Mouse (Mus musculus) hindbrain, embryonic 12.5 days (tissue): ENCODE results near the gene Aqp8. TPM values are rescaled to one million over a fixed set of nuclear protein-coding genes. Genes with fewer than 3 reads are reported as not detected.
A peak's percentile ranks its signal among the peaks of the same experiment; 100 is the strongest.

Experiments used
- ATAC-seq: fragments of 200-750 bp; cut with Nextera tagmentation; 2 replicates; pipeline ENCODE4 v1.8.0; 2017; ENCODE audit warnings: moderate TSS enrichment; ENCODE audit not compliant: low FRiP score
- H3K27ac ChIP-seq: fragments of 300-500 bp; sonication (generic); 2 replicates; pipeline ENCODE4 v1.5.1; 2016; ENCODE audit warnings: mild to moderate bottlenecking
- H3K27me3 ChIP-seq: fragments of 300-500 bp; sonication (generic); 2 replicates; pipeline ENCODE4 v1.6.1; 2016; ENCODE audit warnings: mild to moderate bottlenecking
- H3K36me3 ChIP-seq: fragments of 300-500 bp; sonication (generic); 2 replicates; pipeline ENCODE4 v1.6.1; 2016; ENCODE audit warnings: mild to moderate bottlenecking
- H3K4me1 ChIP-seq: fragments of 300-500 bp; sonication (generic); 2 replicates; pipeline ENCODE4 v1.6.1; 2016
- H3K4me2 ChIP-seq: fragments of 300-500 bp; sonication (generic); replicated peaks from 2 replicates; pipeline ENCODE4 v1.6.1; 2016; ENCODE audit warnings: mild to moderate bottlenecking
- H3K4me3 ChIP-seq: fragments of 300-500 bp; sonication (generic); 2 replicates; pipeline ENCODE4 v1.5.1; 2016; ENCODE audit warnings: mild to moderate bottlenecking
- H3K9ac ChIP-seq: fragments of 300-500 bp; sonication (generic); 2 replicates; pipeline ENCODE4 v1.6.1; 2016; ENCODE audit warnings: mild to moderate bottlenecking, moderate library complexity
- H3K9me3 ChIP-seq: fragments of 300-500 bp; sonication (generic); replicated peaks from 2 replicates; pipeline ENCODE4 v1.6.1; 2016; ENCODE audit warnings: mild to moderate bottlenecking
- WGBS: fragments of 180-500 bp; shearing (Covaris S2); methylation state at CpG from one replicate; pipeline ENCODE4 v1.1.7; 2016; 5-methylcytosine and 5-hydroxymethylcytosine counted together
- polyA plus RNA-seq: library from polyadenylated mRNA; unstranded; fragments of >200 nt; fragmentation: Nextera tagmentation; extraction: Ambion mirVana; gene quantifications from 2 replicates; pipeline ENCODE4 v1.2.1, GENCODE M21; 2016

The Aqp8 gene
- polyA plus RNA-seq, 1 experiment from 2014 or later, result 0.53 TPM

DNA sequence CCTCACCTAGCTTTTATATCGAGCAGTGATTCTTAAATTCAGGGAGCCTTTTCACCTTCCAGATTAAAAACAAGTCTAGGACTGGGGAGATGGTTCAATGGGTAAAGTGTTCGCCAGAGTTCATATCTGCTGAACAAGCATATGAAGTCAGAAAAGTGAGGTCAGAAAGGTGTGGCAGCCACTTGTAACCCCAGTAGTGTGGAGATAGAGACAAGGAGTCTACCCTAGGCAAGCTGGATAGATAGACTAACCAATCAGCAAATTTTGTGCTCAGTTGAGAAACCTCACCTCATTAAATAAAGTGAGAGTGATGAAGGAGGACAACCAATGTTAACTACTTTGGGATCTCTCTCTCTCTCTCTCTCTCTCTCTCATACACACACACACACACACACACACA is 11.6 kb upstream of the Aqp8 start:
- 92% methylated on average over 2 of the region's 2 CpGs for WGBS
- H3K4me1 ChIP-seq, result no peaks in the 10 kb centered on the region
- no peak for ATAC-seq

GRCm38 (mm10) chr7:123452551-123452950 is 9.5 kb upstream of the Aqp8 start:
- Histone ChIP-seq H3K9ac (no peak overlapping the region), H3K27ac (no peak overlapping the region), H3K4me1 (no peaks in the 10 kb centered on the region), H3K27me3 (no peaks in the 10 kb centered on the region), H3K4me3 (no peak overlapping the region), H3K4me2 (no peak overlapping the region), H3K9me3 (no peaks in the 10 kb centered on the region), H3K36me3 (no peaks in the 10 kb centered on the region)
- WGBS, result 74% methylated on average over 6 of the region's 6 CpGs
- ATAC-seq, result no peak

More for the DNA sequence above, 11.6 kb upstream of the Aqp8 start:
- Histone ChIP-seq H3K36me3 (no peaks in the 10 kb centered on the region), H3K4me3 (no peak overlapping the region), H3K9me3 (no peaks in the 10 kb centered on the region), H3K9ac (no peak overlapping the region), H3K27ac (no peak overlapping the region), H3K27me3 (no peaks in the 10 kb centered on the region), H3K4me2 (no peak overlapping the region)

GRCm38 (mm10) chr7:123453066-123453465 is 9.0 kb upstream of the Aqp8 start:
- WGBS, result 87% methylated on average over 8 of the region's 8 CpGs
- Histone ChIP-seq H3K9ac (no peak overlapping the region), H3K36me3 (no peaks in the 10 kb centered on the region), H3K9me3 (no peaks in the 10 kb centered on the region), H3K4me3 (no peak overlapping the region), H3K27ac (no peak overlapping the region), H3K27me3 (no peaks in the 10 kb centered on the region), H3K4me2 (no peak overlapping the region), H3K4me1 (no peaks in the 10 kb centered on the region)
- ATAC-seq, result no peak

DNA sequence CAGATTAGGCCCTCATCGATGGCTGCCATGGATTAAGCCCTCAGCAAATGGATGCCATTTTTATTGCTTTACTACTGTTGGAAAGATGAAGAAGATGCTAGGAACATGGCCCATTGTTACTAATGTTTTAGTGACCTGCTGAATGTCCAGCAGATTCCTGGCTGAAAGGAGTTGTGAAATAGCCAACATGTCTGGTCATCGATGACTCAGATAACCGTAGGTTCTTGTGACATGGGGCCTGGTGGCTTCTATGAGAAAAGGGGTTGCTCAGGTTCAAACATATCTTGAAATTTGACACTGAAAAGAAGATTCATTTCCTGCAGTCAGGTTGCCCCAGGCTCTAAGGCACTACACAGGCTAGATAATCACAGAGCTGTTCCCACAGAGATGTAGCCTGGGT is 7.0 kb upstream of the Aqp8 start:
- no peaks in the 10 kb centered on the region for H3K27me3 ChIP-seq
- no peak overlapping the region for H3K27ac ChIP-seq
- H3K9me3 ChIP-seq, result no peaks in the 10 kb centered on the region
- H3K36me3 ChIP-seq, result no peaks in the 10 kb centered on the region
- ATAC-seq, result no peak
- H3K4me1 ChIP-seq, result no peaks in the 10 kb centered on the region
- H3K4me2 ChIP-seq, result no peak overlapping the region
- WGBS, result 92% methylated on average over 3 of the region's 3 CpGs
- no peak overlapping the region for H3K9ac ChIP-seq
- H3K4me3 ChIP-seq, result no peak overlapping the region

DNA sequence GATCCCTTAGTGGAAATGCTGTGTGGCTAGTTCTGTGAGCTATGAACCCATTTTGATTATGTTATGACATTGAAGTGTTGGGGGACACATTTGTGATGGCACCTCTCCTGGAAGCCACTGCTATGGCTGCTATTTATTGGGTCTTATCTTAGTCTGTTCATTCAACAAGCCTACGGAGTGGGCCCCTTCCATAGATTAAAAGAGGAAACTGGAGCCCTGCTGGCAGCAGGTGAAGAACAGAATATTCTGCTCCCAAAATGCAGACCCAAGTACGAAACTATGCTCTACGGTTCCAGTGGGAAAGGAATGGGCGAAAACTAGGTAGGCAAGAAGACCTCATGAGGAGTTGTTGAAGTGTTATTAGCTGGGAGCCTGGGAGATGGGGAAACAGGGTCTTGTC is 3.8 kb upstream of the Aqp8 start:
- 93% methylated on average over 4 of the region's 4 CpGs for WGBS
- H3K4me3 ChIP-seq, result no peak overlapping the region
- ATAC-seq, result no peak
- H3K27me3 ChIP-seq, result no peaks in the 10 kb centered on the region
- H3K4me2 ChIP-seq, result no peak overlapping the region
- H3K27ac ChIP-seq, result no peak overlapping the region
- H3K9me3 ChIP-seq, result no peaks in the 10 kb centered on the region
- no peaks in the 10 kb centered on the region for H3K36me3 ChIP-seq
- no peaks in the 10 kb centered on the region for H3K4me1 ChIP-seq
- no peak overlapping the region for H3K9ac ChIP-seq

DNA sequence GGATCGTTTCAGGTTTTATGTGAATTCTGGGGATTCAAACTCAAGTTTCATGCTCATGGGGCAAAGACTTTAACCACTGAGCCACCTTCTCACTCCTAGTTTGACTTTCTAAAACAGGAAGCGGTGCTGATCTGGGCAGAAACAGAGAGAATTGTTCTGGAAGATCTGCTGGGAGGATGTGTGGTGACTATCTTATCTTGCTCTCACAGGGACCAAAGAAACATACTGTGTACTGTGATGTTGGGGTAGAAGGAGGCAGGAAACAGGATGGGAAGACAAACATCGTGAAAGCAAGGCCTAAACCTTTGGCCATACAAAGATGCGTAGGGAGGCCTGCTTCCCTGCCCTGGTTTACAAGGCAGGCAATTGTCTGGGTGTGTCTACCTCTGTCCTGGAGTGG is 2.8 kb upstream of the Aqp8 start:
- Histone ChIP-seq H3K4me1 (no peaks in the 10 kb centered on the region), H3K27me3 (no peaks in the 10 kb centered on the region), H3K27ac (no peak overlapping the region), H3K9ac (no peak overlapping the region), H3K4me2 (no peak overlapping the region), H3K4me3 (no peak overlapping the region), H3K36me3 (no peaks in the 10 kb centered on the region), H3K9me3 (no peaks in the 10 kb centered on the region)
- WGBS, result 84% methylated on average over 4 of the region's 4 CpGs
- no peak for ATAC-seq

DNA sequence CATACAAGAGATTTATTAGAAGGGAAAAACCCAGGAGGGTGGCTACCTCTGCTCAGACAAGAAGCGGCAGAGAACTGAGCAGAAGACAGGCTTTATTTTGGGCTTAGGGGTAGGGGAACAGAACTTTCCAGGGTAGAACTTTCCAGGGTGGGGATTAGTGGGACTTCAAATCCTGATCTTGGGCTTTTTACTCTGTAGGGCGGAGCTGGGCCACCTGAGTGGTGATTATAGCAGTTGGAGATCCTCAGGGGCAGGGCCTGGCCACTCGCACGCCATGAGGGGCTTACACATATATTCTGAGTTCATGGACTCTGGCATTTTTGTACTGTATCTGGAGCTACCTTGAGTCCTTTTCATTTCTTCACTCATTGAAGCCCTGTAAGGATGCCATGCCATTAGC is 775 bp upstream of the Aqp8 start:
- Histone ChIP-seq H3K27ac (no peak overlapping the region), H3K4me2 (no peak overlapping the region), H3K4me3 (no peak overlapping the region), H3K9me3 (no peaks in the 10 kb centered on the region), H3K9ac (no peak overlapping the region), H3K4me1 (no peaks in the 10 kb centered on the region), H3K36me3 (no peaks in the 10 kb centered on the region), H3K27me3 (no peaks in the 10 kb centered on the region)
- WGBS, result 86% methylated on average over 4 of the region's 4 CpGs
- ATAC-seq, result no peak

GRCm38 (mm10) chr7:123463569-123463968 is 1.5 kb downstream of the Aqp8 start:
- WGBS, result 85% methylated on average over 4 of the region's 4 CpGs
- no peak overlapping the region for H3K4me3 ChIP-seq
- H3K4me2 ChIP-seq, result no peak overlapping the region
- no peak overlapping the region for H3K9ac ChIP-seq
- no peaks in the 10 kb centered on the region for H3K9me3 ChIP-seq
- H3K27me3 ChIP-seq, result no peaks in the 10 kb centered on the region
- no peak for ATAC-seq
- H3K27ac ChIP-seq, result no peak overlapping the region
- H3K36me3 ChIP-seq, result no peaks in the 10 kb centered on the region
- no peaks in the 10 kb centered on the region for H3K4me1 ChIP-seq

DNA sequence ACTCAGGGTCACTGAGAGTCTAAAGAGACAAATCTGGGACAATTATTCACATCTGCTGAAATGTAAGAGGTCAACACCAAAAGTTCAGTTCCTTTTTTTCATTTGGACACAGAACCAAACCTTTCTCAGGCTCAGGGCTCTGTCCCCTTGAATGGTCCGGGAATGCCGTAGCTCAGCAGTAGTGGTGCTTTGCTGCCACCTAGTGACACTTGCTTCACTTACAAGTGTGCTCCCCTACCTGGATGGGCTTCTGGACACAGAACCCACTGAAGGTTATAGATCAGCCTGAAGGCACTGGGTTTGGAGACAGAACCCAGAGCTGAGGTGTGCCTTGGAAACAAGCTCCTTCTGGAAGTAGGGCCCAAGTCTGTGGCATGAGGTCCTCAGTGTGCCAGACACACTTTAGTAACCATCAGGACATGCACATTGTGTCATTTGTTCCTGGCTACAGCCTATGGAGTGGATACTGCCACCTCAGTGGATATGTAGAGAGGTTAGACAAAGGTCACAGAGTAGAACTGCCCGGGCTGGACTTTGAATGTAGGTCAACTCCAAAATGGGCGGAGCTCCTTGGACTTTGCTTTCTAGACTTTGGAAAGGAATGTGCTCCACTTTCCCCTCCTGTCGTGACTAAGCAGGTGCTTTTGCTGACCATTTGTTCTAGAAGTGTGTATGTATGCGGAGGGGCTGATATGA is 3.7 kb downstream of the Aqp8 start:
- Histone ChIP-seq H3K4me1 (no peaks in the 10 kb centered on the region), H3K27me3 (no peaks in the 10 kb centered on the region), H3K4me3 (no peak overlapping the region), H3K27ac (no peak overlapping the region), H3K9ac (no peak overlapping the region), H3K9me3 (no peaks in the 10 kb centered on the region), H3K36me3 (no peaks in the 10 kb centered on the region), H3K4me2 (no peak overlapping the region)
- ATAC-seq, result peak; percentile 71; the same call in 1 of the 2 replicates
- WGBS, result 38% methylated on average over 6 of the region's 6 CpGs

GRCm38 (mm10) chr7:123467961-123468360 is 5.9 kb downstream of the Aqp8 start:
- no peaks in the 10 kb centered on the region for H3K4me1 ChIP-seq
- WGBS, result 93% methylated on average over 1 of the region's 1 CpGs
- no peak overlapping the region for H3K9ac ChIP-seq
- no peaks in the 10 kb centered on the region for H3K36me3 ChIP-seq
- H3K4me3 ChIP-seq, result no peak overlapping the region
- no peak for ATAC-seq
- no peak overlapping the region for H3K4me2 ChIP-seq
- H3K9me3 ChIP-seq, result 0 out of 2 replicates have a peak, but pooled peaks cover 5% of the 10 kb centered on the region
- no peak overlapping the region for H3K27ac ChIP-seq
- no peaks in the 10 kb centered on the region for H3K27me3 ChIP-seq

- H3K4me3 ChIP-seq, result no peak overlapping the region
- H3K27ac ChIP-seq, result no peak overlapping the region
- WGBS, result 89% methylated on average over 5 of the region's 5 CpGs
- no peaks in the 10 kb centered on the region for H3K27me3 ChIP-seq
- ATAC-seq, result no peak
- no peak overlapping the region for H3K4me2 ChIP-seq
- H3K9ac ChIP-seq, result no peak overlapping the region
- H3K36me3 ChIP-seq, result peaks cover 37% of the 10 kb centered on the region
- no peaks in the 10 kb centered on the region for H3K4me1 ChIP-seq
- no peaks in the 10 kb centered on the region for H3K9me3 ChIP-seq
Observed at GRCm38 (mm10) chr7:123487703-123488102, 25.6 kb downstream of the Aqp8 start.

GRCm38 (mm10) chr7:123499481-123500238 is 37.6 kb downstream of the Aqp8 start:
- ATAC-seq, result peak; percentile 33
- WGBS, result 39% methylated on average over 19 of the region's 19 CpGs
- Histone ChIP-seq H3K4me3 (peak overlapping the region; percentile 75), H3K4me2 (peak overlapping the region; percentile 89), H3K27ac (peak overlapping the region; percentile 93), H3K9me3 (no peaks in the 10 kb centered on the region), H3K27me3 (no peaks in the 10 kb centered on the region), H3K36me3 (peaks cover 21% of the 10 kb centered on the region), H3K9ac (peak overlapping the region; percentile 88), H3K4me1 (peaks cover 22% of the 10 kb centered on the region)
